Mouse (Mus musculus) lung, adult 2 months (tissue): ENCODE measurements around the gene Lgals3.

Experiments used
- CTCF ChIP-seq: fragments of 200-500 bp; IDR thresholded peaks from 2 replicates; pipeline ENCODE4 v1.5.1; 2011; ENCODE audit warnings: mild to moderate bottlenecking, low read length, control low read depth; ENCODE audit not compliant: insufficient read depth
- POLR2A ChIP-seq: fragments of 200-500 bp; IDR thresholded peaks from 2 replicates; pipeline ENCODE4 v1.6.1; 2011; ENCODE audit warnings: low read depth, mild to moderate bottlenecking, control low read depth, low read length, borderline replicate concordance; ENCODE audit errors: extremely low read depth

GRCm38 (mm10) chr14:47417775-47418665 is 50.5 kb downstream of the Lgals3 start, which contains the start of gene Dlgap5:
- TF ChIP-seq CTCF (no peak), POLR2A (no peak)
